Mouse (Mus musculus) neutrophil, adult 5-6 weeks (primary cell): ENCODE results near the gene 1700001P01Rik. TPM values are rescaled to one million over a fixed set of nuclear protein-coding genes. Genes with fewer than 3 reads are reported as not detected.
"Not testable (repeated sequence)": the region's sequence is repeated elsewhere in the genome, so short reads cannot be mapped to it uniquely, and the experiment has no call there.

ENCODE experiments used
- ATAC-seq: fragments of 151-379, 151-347 bp; 2 replicates; pipeline ENCODE4 v1.8.0; 2017; ENCODE audit warnings: mild to moderate bottlenecking, moderate TSS enrichment; ENCODE audit not compliant: insufficient number of reproducible peaks, poor library complexity, low FRiP score, severe bottlenecking; ENCODE audit errors: extremely low read depth
- total RNA-seq: library from RNA; stranded (forward); fragments of 200-1000 nt; gene quantifications from 2 replicates; pipeline ENCODE4 v1.2.3, GENCODE M21; 2017

The 1700001P01Rik gene
- total RNA-seq, 1 experiment from 2014 or later: 0.81 TPM

GRCm38 (mm10) chr11:97769704-97770103 is 6.0 kb downstream of the 1700001P01Rik start:
- ATAC-seq: no peak

GRCm38 (mm10) chr11:97766154-97766881 is 9.4 kb downstream of the 1700001P01Rik start, which contains the start of gene Cwc25:
Cwc25 (minus strand) TSS chr11:97766556.
- ATAC-seq: peak; percentile 94

DNA sequence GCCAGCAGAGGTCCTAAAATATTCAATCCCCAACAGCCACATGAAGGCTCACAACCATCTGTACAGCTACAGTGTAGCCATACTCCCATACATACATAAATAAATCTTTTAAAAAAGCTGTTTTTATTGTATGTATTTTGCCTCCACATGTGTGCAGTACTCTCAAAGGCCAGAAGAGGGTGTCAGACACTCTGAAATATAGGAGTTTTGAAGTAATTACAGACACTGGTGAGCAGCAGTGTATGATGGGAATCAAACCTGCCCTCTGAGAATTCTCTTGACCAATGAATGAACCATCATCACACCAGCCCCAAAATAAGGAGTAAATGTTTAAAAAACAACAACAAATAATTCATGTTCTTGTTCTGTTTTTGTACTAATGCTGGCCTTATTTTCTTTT is 14.1 kb downstream of the 1700001P01Rik start:
- ATAC-seq: no peak

- no peak for ATAC-seq
Observed at GRCm38 (mm10) chr11:97758942-97759341, 16.8 kb downstream of the 1700001P01Rik start.

DNA sequence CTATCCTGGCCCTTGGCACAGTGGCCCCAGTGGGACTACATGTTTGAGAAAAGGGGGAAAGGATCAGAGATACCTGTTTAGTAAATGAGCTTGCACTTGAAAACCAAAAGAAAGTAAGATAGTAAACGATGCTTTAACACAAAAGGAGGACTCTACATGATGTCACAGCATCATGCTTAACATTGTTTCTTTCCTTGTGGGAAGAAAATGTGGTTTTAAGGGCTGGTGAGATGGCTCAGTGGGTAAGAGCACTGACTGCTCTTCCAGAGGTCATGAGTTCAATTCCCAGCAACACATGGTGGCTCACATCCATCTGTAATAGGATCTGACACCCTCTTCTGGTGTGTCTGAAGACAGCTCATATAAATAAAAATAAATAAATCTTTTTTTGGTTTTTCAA is 17.6 kb downstream of the 1700001P01Rik start:
- no peak for ATAC-seq

- ATAC-seq: no peak
Observed at GRCm38 (mm10) chr11:97753277-97753676, 22.4 kb downstream of the 1700001P01Rik start.

- ATAC-seq: no peak
Observed at GRCm38 (mm10) chr11:97748496-97748895, 27.2 kb downstream of the 1700001P01Rik start.

DNA sequence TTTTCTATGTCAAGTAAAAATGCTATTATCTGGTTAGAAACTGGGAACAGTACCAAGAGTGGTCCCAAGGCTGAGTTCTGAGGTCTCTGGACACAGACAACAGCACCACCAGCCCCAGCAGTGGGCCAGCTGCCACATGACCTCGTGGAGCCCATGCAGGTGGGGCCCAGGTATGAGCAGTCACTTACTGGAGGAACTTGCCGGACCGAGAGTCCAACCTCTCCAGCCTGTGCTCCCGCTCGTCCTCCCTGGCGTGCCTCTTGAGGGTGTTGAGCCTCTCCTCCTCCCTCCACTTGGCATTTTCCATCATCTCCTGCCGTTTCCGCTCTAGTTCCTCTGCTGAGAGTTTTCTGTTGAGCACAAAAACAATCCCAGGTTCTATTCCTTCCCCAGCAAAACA is 27.9 kb downstream of the 1700001P01Rik start:
- no peak for ATAC-seq

- ATAC-seq: no peak
Observed at GRCm38 (mm10) chr11:97745331-97745721, 30.4 kb downstream of the 1700001P01Rik start.

GRCm38 (mm10) chr11:97744718-97745330 is 30.9 kb downstream of the 1700001P01Rik start:
- peak; percentile 81 for ATAC-seq

DNA sequence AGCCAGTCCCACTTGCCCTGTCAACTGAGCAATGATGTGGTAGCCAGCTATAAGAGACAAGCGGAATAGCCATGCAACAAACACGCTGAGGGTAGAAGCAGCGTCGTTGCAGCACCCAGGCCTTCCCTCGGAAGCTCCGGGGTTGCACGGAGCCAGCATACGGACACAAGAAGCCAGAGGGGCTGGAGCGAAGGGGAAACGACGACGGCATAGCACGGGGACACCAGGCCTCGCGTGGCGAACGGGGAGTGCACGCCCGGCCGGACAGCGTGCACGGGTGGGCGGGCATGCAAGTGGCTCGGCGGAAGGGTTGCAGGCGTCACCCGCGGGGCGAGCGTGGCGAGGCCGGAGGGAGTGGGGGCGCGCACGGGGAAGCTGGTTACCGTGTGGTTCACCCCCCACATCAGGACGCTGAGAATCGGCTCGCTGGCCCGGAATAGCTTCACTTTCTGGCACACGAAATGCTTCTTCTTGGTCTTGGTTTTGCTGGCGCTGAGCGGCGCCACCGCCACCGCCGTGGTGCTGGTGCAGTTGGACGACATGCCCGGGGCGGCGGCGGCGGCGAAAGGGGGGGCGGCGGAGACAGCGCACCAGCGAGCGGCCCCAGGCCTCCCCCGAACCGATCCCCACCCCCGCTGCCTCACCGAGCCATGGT is 31.5 kb downstream of the 1700001P01Rik start, which contains the start of gene Pip4k2b:
Gene Pip4k2b, minus strand, starts transcription at position 642 of the 655 bp plus-strand sequence.
- no peak for ATAC-seq

DNA sequence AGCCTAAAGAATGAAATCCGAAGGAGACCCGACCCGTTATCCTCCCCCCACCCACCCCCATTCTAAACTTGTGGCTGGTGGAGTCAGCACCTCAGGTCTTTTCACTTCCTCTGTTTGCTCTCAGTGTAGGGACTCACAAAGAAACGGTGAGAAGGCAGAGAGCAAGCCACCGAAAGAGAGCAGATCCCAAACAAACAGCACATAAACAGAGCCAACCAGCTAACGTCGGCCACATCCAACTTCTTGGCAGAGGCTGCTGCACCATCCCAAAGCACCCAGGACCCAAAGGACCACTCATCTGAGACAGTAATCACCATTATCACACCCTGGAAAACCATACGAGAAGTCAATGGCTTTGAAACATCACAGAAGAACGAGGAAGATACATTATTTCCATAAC is 32.3 kb downstream of the 1700001P01Rik start:
- ATAC-seq: no peak

DNA sequence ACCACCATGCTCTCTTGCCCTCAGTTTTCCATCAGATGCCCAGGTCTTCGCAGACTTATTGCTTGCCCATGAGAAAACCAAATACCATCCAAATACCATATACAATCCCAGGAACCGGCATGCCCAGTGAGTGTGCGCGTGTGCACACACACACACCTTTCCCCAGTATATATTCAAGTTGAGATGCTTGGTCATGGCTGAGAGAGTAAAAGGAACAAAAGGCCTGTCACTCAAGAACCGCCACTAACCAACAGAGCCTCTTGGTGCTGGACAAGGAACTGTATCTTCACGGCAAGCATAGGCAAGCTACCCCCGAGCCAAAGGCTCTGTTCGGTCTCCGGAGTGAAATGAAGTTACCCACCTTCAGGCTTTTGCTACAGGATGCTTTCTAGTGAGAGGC is 33.1 kb downstream of the 1700001P01Rik start:
- no peak for ATAC-seq

- ATAC-seq: no peak
Observed at GRCm38 (mm10) chr11:97742157-97742556, 33.6 kb downstream of the 1700001P01Rik start.

- no peak for ATAC-seq
Observed at GRCm38 (mm10) chr11:97740190-97740589, 35.5 kb downstream of the 1700001P01Rik start.

- no peak for ATAC-seq
Observed at GRCm38 (mm10) chr11:97739155-97739554, 36.6 kb downstream of the 1700001P01Rik start.

GRCm38 (mm10) chr11:97738703-97739102 is 37.0 kb downstream of the 1700001P01Rik start:
- ATAC-seq: no peak

- ATAC-seq: no peak
Observed at GRCm38 (mm10) chr11:97737600-97737999, 38.1 kb downstream of the 1700001P01Rik start.

DNA sequence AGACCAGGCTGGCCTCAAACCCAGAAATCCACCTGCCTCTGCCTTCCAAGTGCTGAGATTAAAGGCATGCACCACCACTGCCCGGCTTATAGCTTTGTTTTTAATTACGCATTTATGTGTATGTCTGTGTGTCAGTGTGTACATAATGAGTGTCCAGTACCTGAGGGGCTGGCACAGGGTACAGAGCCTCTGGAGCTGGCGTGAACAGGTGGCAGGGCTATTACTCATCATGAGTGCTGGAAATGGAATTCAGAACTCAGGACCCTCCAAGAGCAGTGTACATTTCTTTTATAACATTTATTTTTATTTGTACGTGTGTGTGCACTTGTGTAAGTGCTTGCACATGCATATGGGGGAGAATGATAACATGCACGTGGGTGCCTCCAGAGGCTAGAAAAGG is 39.1 kb downstream of the 1700001P01Rik start:
- ATAC-seq: no peak

DNA sequence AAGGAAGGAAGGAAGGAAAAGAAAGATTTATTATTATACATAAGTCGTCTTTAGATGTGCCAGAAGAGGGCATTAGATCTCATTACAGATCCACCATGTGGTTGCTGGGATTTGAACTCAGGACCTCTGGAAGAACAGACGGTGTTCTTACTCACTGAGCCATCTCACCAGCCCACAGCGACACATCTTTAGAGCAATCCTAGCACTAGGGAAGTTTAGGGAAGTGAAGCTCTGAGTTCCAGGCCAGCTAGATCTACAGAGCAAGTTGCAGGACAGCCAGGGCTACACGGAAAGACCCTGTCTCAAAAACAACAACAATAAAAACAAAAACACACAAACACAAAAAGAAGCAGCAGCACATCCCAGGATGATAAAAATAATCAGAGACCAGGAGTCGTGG is 40.9 kb downstream of the 1700001P01Rik start:
- not testable (repeated sequence) for ATAC-seq
